Mouse (Mus musculus): ENCODE data around the gene Srrm4. TPM values are rescaled to one million over a fixed set of nuclear protein-coding genes. Genes with fewer than 3 reads are reported as not detected.

Srrm4 gene
- polyA plus RNA-seq, 1 experiment from 2014 or later, result 0.90 TPM

DNA sequence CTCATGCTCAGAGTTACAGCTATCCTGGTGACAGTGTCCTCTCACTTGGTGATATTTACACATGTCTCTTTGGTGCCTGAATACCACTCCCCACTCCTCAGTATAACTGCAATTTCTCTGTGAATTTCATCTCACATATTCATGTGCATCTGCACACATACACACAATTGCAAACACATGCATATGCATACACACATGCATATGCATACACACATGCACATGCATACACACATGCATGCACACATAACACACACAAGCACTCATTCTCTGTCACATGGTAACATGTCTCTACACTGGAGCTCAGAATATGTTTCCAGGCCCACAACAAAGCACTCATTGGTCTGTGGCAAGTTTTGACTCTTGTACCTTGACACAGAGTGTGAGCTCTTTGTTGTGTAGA is 39.0 kb downstream of the Srrm4 start:
- Histone ChIP-seq H3K4me3 (no peak overlapping the region), H3K4me1 (no peaks in the 10 kb centered on the region), H3K9me3 (peaks cover 6% of the 10 kb centered on the region; the same call in 1 of the 2 replicates), H3K27ac (replicated peaks) (no peak overlapping the region), H3K36me3 (no peaks in the 10 kb centered on the region), H3K9ac (no peak overlapping the region), H3K4me2 (no peak overlapping the region), H3K27me3 (replicated peaks) (no peaks in the 10 kb centered on the region)
- no peak for ATAC-seq (ENCODE audit: extremely low read depth, insufficient number of reproducible peaks, low FRiP score, low TSS enrichment)

DNA sequence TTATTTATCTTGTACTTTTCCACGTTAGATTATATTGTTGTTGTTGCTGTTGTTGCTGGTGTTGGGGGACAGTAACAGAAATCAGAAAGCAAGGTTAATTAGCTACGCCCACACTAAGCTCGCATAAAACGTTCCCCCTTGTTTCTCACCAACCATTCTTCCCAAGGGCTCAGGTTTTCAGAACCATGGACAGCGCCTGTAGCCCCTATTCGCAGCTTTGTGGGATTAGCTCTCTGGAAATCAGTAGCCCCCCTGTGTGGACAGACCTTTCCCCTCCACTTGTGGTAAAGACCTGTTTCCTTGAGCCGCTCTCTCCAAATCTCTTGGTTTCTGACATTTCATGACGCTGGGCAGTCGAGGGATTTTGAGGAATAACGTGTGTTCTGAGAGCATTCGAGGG is 45.9 kb downstream of the Srrm4 start:
- Histone ChIP-seq H3K4me3 (no peak overlapping the region), H3K27ac (replicated peaks) (no peak overlapping the region), H3K4me1 (no peaks in the 10 kb centered on the region), H3K4me2 (no peak overlapping the region), H3K36me3 (no peaks in the 10 kb centered on the region), H3K9me3 (peaks cover 10% of the 10 kb centered on the region), H3K27me3 (replicated peaks) (no peaks in the 10 kb centered on the region), H3K9ac (no peak overlapping the region)
- WGBS, result 30% methylated on average over 11 of the region's 11 CpGs
- ATAC-seq (ENCODE audit: extremely low read depth, insufficient number of reproducible peaks, low FRiP score, low TSS enrichment), result no peak

DNA sequence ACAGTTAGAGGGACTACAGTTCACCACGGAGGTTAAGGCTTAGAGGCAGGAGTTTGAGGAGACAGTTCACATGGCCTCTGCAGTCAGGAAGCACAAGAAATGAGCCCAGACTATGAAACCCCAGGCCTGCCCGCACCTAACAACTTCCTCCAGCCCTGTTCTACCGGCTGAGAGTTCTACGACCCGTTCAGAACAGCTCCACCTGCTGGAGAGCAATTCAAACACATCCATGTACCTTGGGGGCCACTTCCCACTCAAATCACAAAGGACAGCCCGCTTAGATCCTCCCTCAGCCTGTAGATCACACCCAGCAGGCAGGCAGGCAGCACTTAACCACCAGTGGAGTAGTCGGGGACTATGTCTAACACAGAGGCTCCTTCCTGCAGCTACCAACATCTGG is 49.3 kb downstream of the Srrm4 start:
- Histone ChIP-seq H3K4me3 (no peak overlapping the region), H3K36me3 (no peaks in the 10 kb centered on the region), H3K27ac (replicated peaks) (no peak overlapping the region), H3K9me3 (peaks cover 4% of the 10 kb centered on the region; the same call in 1 of the 2 replicates), H3K9ac (no peak overlapping the region), H3K27me3 (replicated peaks) (no peaks in the 10 kb centered on the region), H3K4me2 (no peak overlapping the region), H3K4me1 (peaks cover 11% of the 10 kb centered on the region)
- 53% methylated on average over 7 of the region's 7 CpGs for WGBS
- no peak for ATAC-seq (ENCODE audit: extremely low read depth, insufficient number of reproducible peaks, low FRiP score, low TSS enrichment)

DNA sequence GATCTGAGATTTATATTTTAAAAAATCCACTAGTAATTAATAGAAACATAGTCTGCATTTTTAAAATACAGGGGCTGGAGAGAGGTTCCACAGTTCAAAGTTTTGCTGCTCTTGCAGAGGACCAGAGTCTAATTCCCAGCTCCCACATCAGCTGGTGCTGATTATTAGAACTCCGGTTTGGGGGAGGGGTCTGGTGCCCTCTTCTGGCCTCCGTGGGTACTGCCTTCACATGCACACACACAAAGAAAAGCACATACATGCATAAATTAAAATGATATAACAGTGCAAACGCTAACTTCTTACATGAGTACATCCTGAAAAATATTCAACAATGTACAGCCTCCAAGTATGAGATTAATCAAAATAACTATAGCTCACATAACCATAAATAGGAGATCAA is 50.5 kb downstream of the Srrm4 start:
- no peaks in the 10 kb centered on the region for H3K36me3 ChIP-seq
- no peak for ATAC-seq (ENCODE audit: extremely low read depth, insufficient number of reproducible peaks, low FRiP score, low TSS enrichment)
- no peaks in the 10 kb centered on the region; the same call in 1 of the 2 replicates for H3K9me3 ChIP-seq
- no peaks in the 10 kb centered on the region for H3K27me3 ChIP-seq (replicated peaks)
- no peak overlapping the region for H3K4me2 ChIP-seq
- peaks cover 11% of the 10 kb centered on the region for H3K4me1 ChIP-seq
- no peak overlapping the region for H3K27ac ChIP-seq (replicated peaks)
- WGBS, result 78% methylated on average over 3 of the region's 3 CpGs
- no peak overlapping the region for H3K4me3 ChIP-seq
- no peak overlapping the region for H3K9ac ChIP-seq

- peak overlapping the region; percentile 49 for H3K4me2 ChIP-seq
- ATAC-seq (ENCODE audit: extremely low read depth, insufficient number of reproducible peaks, low FRiP score, low TSS enrichment), result no peak
- H3K27ac ChIP-seq (replicated peaks), result no peak overlapping the region
- no peaks in the 10 kb centered on the region for H3K36me3 ChIP-seq
- H3K4me1 ChIP-seq, result peaks cover 11% of the 10 kb centered on the region
- no peaks in the 10 kb centered on the region; the same call in 1 of the 2 replicates for H3K9me3 ChIP-seq
- no peaks in the 10 kb centered on the region for H3K27me3 ChIP-seq (replicated peaks)
- H3K4me3 ChIP-seq, result 0 out of 2 replicates have a peak overlapping the region, but pooled peaks have one; percentile 1
- peak overlapping the region; percentile 24; the same call in 1 of the 2 replicates for H3K9ac ChIP-seq
- WGBS, result 35% methylated on average over 3 of the region's 3 CpGs
These were observed 52.3 kb downstream of the Srrm4 start for GRCm38 (mm10) chr5:116539360-116539759.

- no peaks in the 10 kb centered on the region for H3K27me3 ChIP-seq (replicated peaks)
- H3K4me1 ChIP-seq, result peaks cover 11% of the 10 kb centered on the region
- no peak overlapping the region for H3K4me2 ChIP-seq
- ATAC-seq (ENCODE audit: extremely low read depth, insufficient number of reproducible peaks, low FRiP score, low TSS enrichment), result no peak
- H3K9ac ChIP-seq, result no peak overlapping the region
- H3K4me3 ChIP-seq, result no peak overlapping the region
- no peak overlapping the region for H3K27ac ChIP-seq (replicated peaks)
- H3K36me3 ChIP-seq, result no peaks in the 10 kb centered on the region
- 54% methylated on average over 3 of the region's 3 CpGs for WGBS
- H3K9me3 ChIP-seq, result no peaks in the 10 kb centered on the region; the same call in 1 of the 2 replicates
These were observed 53.1 kb downstream of the Srrm4 start for GRCm38 (mm10) chr5:116538491-116538890.

DNA sequence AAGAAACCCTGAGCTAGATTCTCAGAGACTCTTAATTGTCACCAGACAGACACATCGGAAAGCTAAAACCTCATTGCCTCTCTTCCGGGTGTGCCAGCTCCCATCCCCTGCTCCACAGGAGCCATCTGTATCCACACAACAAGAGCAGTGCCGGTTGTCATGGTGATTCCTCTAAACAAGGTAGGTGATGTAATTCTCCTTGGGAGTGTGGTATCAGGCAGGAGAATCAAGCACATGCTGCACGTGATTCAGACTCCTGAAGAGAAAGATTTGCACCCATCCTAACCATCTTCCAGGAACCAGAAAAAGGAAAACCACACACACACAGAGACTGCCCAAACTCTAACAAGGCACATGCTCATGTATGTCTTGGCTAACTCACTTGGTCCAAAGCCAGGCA is 65.3 kb downstream of the Srrm4 start:
- 58% methylated on average over 4 of the region's 4 CpGs for WGBS
- H3K4me3 ChIP-seq, result no peak overlapping the region

GRCm38 (mm10) chr5:116525308-116525707 is 66.3 kb downstream of the Srrm4 start:
- Histone ChIP-seq H3K36me3 (no peaks in the 10 kb centered on the region), H3K9ac (no peak overlapping the region), H3K27me3 (replicated peaks) (no peaks in the 10 kb centered on the region), H3K4me1 (no peaks in the 10 kb centered on the region), H3K9me3 (no peaks in the 10 kb centered on the region), H3K27ac (replicated peaks) (no peak overlapping the region), H3K4me3 (no peak overlapping the region), H3K4me2 (no peak overlapping the region)
- 77% methylated on average over 8 of the region's 8 CpGs for WGBS
- no peak for ATAC-seq (ENCODE audit: extremely low read depth, insufficient number of reproducible peaks, low FRiP score, low TSS enrichment)

More for the DNA sequence above, 65.3 kb downstream of the Srrm4 start:
- H3K9ac ChIP-seq, result no peak overlapping the region
- no peaks in the 10 kb centered on the region for H3K4me1 ChIP-seq
- H3K27me3 ChIP-seq (replicated peaks), result no peaks in the 10 kb centered on the region
- no peaks in the 10 kb centered on the region for H3K36me3 ChIP-seq
- H3K27ac ChIP-seq (replicated peaks), result no peak overlapping the region
- no peaks in the 10 kb centered on the region for H3K9me3 ChIP-seq
- H3K4me2 ChIP-seq, result no peak overlapping the region
- ATAC-seq (ENCODE audit: extremely low read depth, insufficient number of reproducible peaks, low FRiP score, low TSS enrichment), result no peak

DNA sequence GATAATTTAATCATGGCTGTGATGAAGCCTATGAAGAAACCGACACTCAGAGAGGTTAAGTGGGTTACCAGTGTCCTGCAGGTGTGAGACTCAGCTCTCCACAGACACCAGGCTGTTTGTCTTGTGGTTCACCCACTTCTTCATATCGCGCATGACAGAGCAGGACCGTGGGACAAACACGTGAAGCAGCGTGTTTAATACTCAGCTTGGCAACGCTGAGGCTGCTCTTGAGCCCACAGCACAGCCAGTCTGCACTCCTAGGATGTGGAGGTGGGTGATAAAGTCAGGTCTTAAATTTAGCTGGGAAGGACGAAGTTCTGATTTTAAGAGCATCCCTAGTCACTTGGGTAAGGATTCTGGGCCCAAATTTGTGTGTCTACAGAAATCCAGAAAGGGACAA is 68.1 kb downstream of the Srrm4 start:
- H3K36me3 ChIP-seq, result no peaks in the 10 kb centered on the region
- H3K9ac ChIP-seq, result no peak overlapping the region
- no peak overlapping the region for H3K4me3 ChIP-seq
- no peak overlapping the region for H3K27ac ChIP-seq (replicated peaks)
- no peaks in the 10 kb centered on the region for H3K4me1 ChIP-seq
- H3K4me2 ChIP-seq, result no peak overlapping the region
- ATAC-seq (ENCODE audit: extremely low read depth, insufficient number of reproducible peaks, low FRiP score, low TSS enrichment), result no peak
- H3K9me3 ChIP-seq, result no peaks in the 10 kb centered on the region
- WGBS, result 82% methylated on average over 8 of the region's 8 CpGs
- H3K27me3 ChIP-seq (replicated peaks), result no peaks in the 10 kb centered on the region

- no peak overlapping the region for H3K4me2 ChIP-seq
- H3K9me3 ChIP-seq, result no peaks in the 10 kb centered on the region
- no peak for ATAC-seq (ENCODE audit: extremely low read depth, insufficient number of reproducible peaks, low FRiP score, low TSS enrichment)
- H3K9ac ChIP-seq, result no peak overlapping the region
- 41% methylated on average over 9 of the region's 9 CpGs for WGBS
- H3K27me3 ChIP-seq (replicated peaks), result no peaks in the 10 kb centered on the region
- H3K4me1 ChIP-seq, result no peaks in the 10 kb centered on the region
- no peaks in the 10 kb centered on the region for H3K36me3 ChIP-seq
- no peak overlapping the region for H3K4me3 ChIP-seq
- no peak overlapping the region for H3K27ac ChIP-seq (replicated peaks)
These were observed 68.5 kb downstream of the Srrm4 start for GRCm38 (mm10) chr5:116523079-116523478.

GRCm38 (mm10) chr5:116522273-116522672 is 69.3 kb downstream of the Srrm4 start:
- H3K27ac ChIP-seq (replicated peaks), result no peak overlapping the region
- WGBS, result 60% methylated on average over 11 of the region's 11 CpGs
- no peak for ATAC-seq (ENCODE audit: extremely low read depth, insufficient number of reproducible peaks, low FRiP score, low TSS enrichment)
- H3K4me3 ChIP-seq, result no peak overlapping the region
- H3K9me3 ChIP-seq, result no peaks in the 10 kb centered on the region
- no peaks in the 10 kb centered on the region for H3K27me3 ChIP-seq (replicated peaks)
- no peak overlapping the region for H3K9ac ChIP-seq
- no peak overlapping the region for H3K4me2 ChIP-seq
- no peaks in the 10 kb centered on the region for H3K4me1 ChIP-seq
- H3K36me3 ChIP-seq, result no peaks in the 10 kb centered on the region

GRCm38 (mm10) chr5:116518047-116518446 is 73.6 kb downstream of the Srrm4 start:
- no peak overlapping the region for H3K4me2 ChIP-seq
- no peak for ATAC-seq (ENCODE audit: extremely low read depth, insufficient number of reproducible peaks, low FRiP score, low TSS enrichment)
- WGBS, result 12% methylated on average over 4 of the region's 4 CpGs
- no peak overlapping the region for H3K4me3 ChIP-seq
- H3K4me1 ChIP-seq, result no peaks in the 10 kb centered on the region
- H3K27ac ChIP-seq (replicated peaks), result no peak overlapping the region
- no peak overlapping the region for H3K9ac ChIP-seq
- H3K9me3 ChIP-seq, result no peaks in the 10 kb centered on the region
- no peaks in the 10 kb centered on the region for H3K27me3 ChIP-seq (replicated peaks)
- H3K36me3 ChIP-seq, result no peaks in the 10 kb centered on the region

Data from heart, embryonic 13.5 days (tissue).